Mouse (Mus musculus) CH12.LX (cell line): ENCODE data around the gene Zfp609. TPM values are rescaled to one million over a fixed set of nuclear protein-coding genes. Genes with fewer than 3 reads are reported as not detected.

Experiments
- DNase-seq: peaks from one replicate; pipeline ENCODE4 v3.0.0-alpha.2; 2013; ENCODE audit errors: extremely low read depth
- H3K27ac ChIP-seq: 2 replicates; pipeline ENCODE4 v1.5.1; 2012; ENCODE audit warnings: low read depth, mild to moderate bottlenecking, control low read depth, moderate library complexity; ENCODE audit not compliant: insufficient read depth
- H3K27me3 ChIP-seq: replicated peaks from 2 replicates; pipeline ENCODE3; 2012; ENCODE audit warnings: inconsistent platforms
- H3K36me3 ChIP-seq, 2 experiments: replicated peaks in 1 of 2; 2 replicates each; pipeline versions ENCODE3 to v1.6.1; 2012; ENCODE audit warnings: inconsistent platforms in 1 of 2, low read length in 1 of 2, mild to moderate bottlenecking in 1 of 2, mixed read lengths in 1 of 2, moderate library complexity in 1 of 2; ENCODE audit not compliant: control insufficient read depth in 1 of 2, insufficient read depth in 1 of 2
- H3K4me1 ChIP-seq, 2 experiments: 2 replicates each; pipeline ENCODE4 v1.6.1; 2012; ENCODE audit warnings: inconsistent platforms in 1 of 2, moderate library complexity in 1 of 2; ENCODE audit not compliant: insufficient read depth in 2 of 2, control insufficient read depth in 1 of 2
- H3K4me2 ChIP-seq: 2 replicates; pipeline ENCODE4 v1.6.1; 2012; ENCODE audit warnings: low read depth, mild to moderate bottlenecking, control low read depth; ENCODE audit not compliant: poor library complexity, insufficient read depth, severe bottlenecking
- H3K4me3 ChIP-seq, 3 experiments: fragments of 150-350 bp in 1 of 3; sonication (generic) in 1 of 3; replicated peaks in 1 of 3; 2 replicates each; pipeline versions ENCODE3 to v1.5.1; 2011 to 2012; ENCODE audit warnings: low read depth in 2 of 3, low read length in 2 of 3, mild to moderate bottlenecking in 2 of 3, moderate library complexity in 2 of 3, control low read depth in 1 of 3, improper control_type of control experiment in 1 of 3, inconsistent platforms in 1 of 3, mixed read lengths in 1 of 3; ENCODE audit not compliant: poor library complexity in 1 of 3
- H3K79me2 ChIP-seq: replicated peaks from 2 replicates; pipeline ENCODE4 v1.6.1; 2012; ENCODE audit warnings: mild to moderate bottlenecking, moderate library complexity; ENCODE audit not compliant: control insufficient read depth, poor library complexity, insufficient read depth, severe bottlenecking; ENCODE audit errors: extremely low read depth
- H3K9ac ChIP-seq: 2 replicates; pipeline ENCODE4 v1.6.1; 2012; ENCODE audit warnings: low read depth, mild to moderate bottlenecking, control low read depth, moderate library complexity; ENCODE audit not compliant: insufficient read depth
- H3K9me3 ChIP-seq: replicated peaks from 2 replicates; pipeline ENCODE3; 2012; ENCODE audit warnings: low read length, inconsistent platforms, mixed read lengths
- CHD2 ChIP-seq: IDR thresholded peaks from 2 replicates; pipeline ENCODE4 v1.6.1; 2011; ENCODE audit warnings: low read length, improper control_type of control experiment
- CTCF ChIP-seq, 2 experiments: IDR thresholded peaks in 1 of 2; conservative IDR thresholded peaks in 1 of 2; 2 replicates each; pipeline ENCODE4 v1.5.1; 2011 to 2012; ENCODE audit warnings: low read depth in 2 of 2, low read length in 2 of 2, improper control_type of control experiment in 1 of 2, inconsistent platforms in 1 of 2, mild to moderate bottlenecking in 1 of 2, moderate library complexity in 1 of 2
- ELF1 ChIP-seq: IDR thresholded peaks from 2 replicates; pipeline ENCODE4 v1.6.1; 2014; ENCODE audit warnings: low read depth, mild to moderate bottlenecking, inconsistent platforms, low read length, improper control_type of control experiment
- KAT2A ChIP-seq: IDR thresholded peaks from 2 replicates; pipeline ENCODE4 v1.6.1; 2012; ENCODE audit warnings: low read length, improper control_type of control experiment, inconsistent platforms; ENCODE audit not compliant: insufficient replicate concordance
- MAX ChIP-seq: IDR thresholded peaks from 2 replicates; pipeline ENCODE4 v1.6.1; 2011; ENCODE audit warnings: low read length, improper control_type of control experiment
- MYC ChIP-seq: IDR thresholded peaks from 2 replicates; pipeline ENCODE4 v1.6.1; 2011; ENCODE audit warnings: low read depth, mild to moderate bottlenecking, improper control_type of control experiment, low read length
- NRF1 ChIP-seq: IDR thresholded peaks from 2 replicates; pipeline ENCODE4 v1.6.1; 2014; ENCODE audit warnings: low read depth, mild to moderate bottlenecking, inconsistent platforms, low read length, improper control_type of control experiment, moderate library complexity
- RAD21 ChIP-seq: IDR thresholded peaks from 2 replicates; pipeline ENCODE4 v1.6.1; 2011; ENCODE audit warnings: low read depth, mild to moderate bottlenecking, low read length, improper control_type of control experiment, moderate library complexity
- RCOR1 ChIP-seq: conservative IDR thresholded peaks from 2 replicates; pipeline ENCODE4 v1.6.1; 2012; ENCODE audit warnings: low read depth, mild to moderate bottlenecking, inconsistent platforms, low read length, improper control_type of control experiment
- SIN3A ChIP-seq: IDR thresholded peaks from 2 replicates; pipeline ENCODE4 v1.6.1; 2012; ENCODE audit warnings: low read length, improper control_type of control experiment, inconsistent platforms
- TBP ChIP-seq: conservative IDR thresholded peaks from 2 replicates; pipeline ENCODE4 v1.6.1; 2011; ENCODE audit warnings: low read depth, low read length, improper control_type of control experiment
- TCF12 ChIP-seq: IDR thresholded peaks from 2 replicates; pipeline ENCODE4 v1.6.1; 2014; ENCODE audit warnings: low read depth, mild to moderate bottlenecking, inconsistent platforms, low read length, improper control_type of control experiment
- UBTF ChIP-seq: IDR thresholded peaks from 2 replicates; pipeline ENCODE4 v1.6.1; 2012; ENCODE audit warnings: low read depth, mild to moderate bottlenecking, inconsistent platforms, low read length, improper control_type of control experiment, moderate library complexity
- USF2 ChIP-seq: conservative IDR thresholded peaks from 2 replicates; pipeline ENCODE4 v1.6.1; 2011; ENCODE audit warnings: low read depth, low read length, improper control_type of control experiment
- ZC3H11A ChIP-seq: IDR thresholded peaks from 2 replicates; pipeline ENCODE4 v1.6.1; 2012; ENCODE audit warnings: low read depth, mild to moderate bottlenecking, inconsistent platforms, low read length, improper control_type of control experiment
- ZKSCAN1 ChIP-seq: IDR thresholded peaks from 2 replicates; pipeline ENCODE4 v1.6.1; 2012; ENCODE audit warnings: low read depth, inconsistent platforms, low read length, improper control_type of control experiment, borderline replicate concordance
- ZNF384 ChIP-seq: IDR thresholded peaks from 2 replicates; pipeline ENCODE4 v1.6.1; 2012; ENCODE audit warnings: low read depth, low read length, improper control_type of control experiment, inconsistent platforms
- dilution Hi-C: fragments of 300-500 bp; cut with MboI; formaldehyde crosslinking; loops from 2 replicates; pipeline ENCODE4 v1.14.3; 2020; ENCODE audit warnings: low sequenced_read_pairs; ENCODE audit not compliant: extremely low pct_unique_long_range_greater_than_20kb, extremely low pct_ligation_motif_present
- in situ Hi-C: fragments of 300-500 bp; cut with MboI; formaldehyde crosslinking; loops from 3 replicates; pipeline ENCODE4 v1.14.3; 2019; ENCODE audit warnings: low sequenced_read_pairs, low pct_ligation_motif_present, low pct_unique_long_range_greater_than_20kb, mixed read lengths
- polyA plus RNA-seq: library from polyadenylated mRNA; unstranded; fragments of >175 nt; gene quantifications from 2 replicates; pipeline ENCODE4 v1.2.1, GENCODE M21; 2012; ENCODE audit warnings: low read depth; ENCODE audit not compliant: insufficient read length
- total RNA-seq, 2 experiments: library from RNA; depleted of rRNA; stranded (reverse); fragments of 300-350 nt in 1 of 2; fragments of >200 nt in 1 of 2; gene quantifications; 2 replicates each; pipeline ENCODE4 v1.2.3; 2012 to 2014

Gene Zfp609
- total and polyA plus RNA-seq, 3 experiments = 1.2 to 15.4 (median 3.2) TPM

DNA sequence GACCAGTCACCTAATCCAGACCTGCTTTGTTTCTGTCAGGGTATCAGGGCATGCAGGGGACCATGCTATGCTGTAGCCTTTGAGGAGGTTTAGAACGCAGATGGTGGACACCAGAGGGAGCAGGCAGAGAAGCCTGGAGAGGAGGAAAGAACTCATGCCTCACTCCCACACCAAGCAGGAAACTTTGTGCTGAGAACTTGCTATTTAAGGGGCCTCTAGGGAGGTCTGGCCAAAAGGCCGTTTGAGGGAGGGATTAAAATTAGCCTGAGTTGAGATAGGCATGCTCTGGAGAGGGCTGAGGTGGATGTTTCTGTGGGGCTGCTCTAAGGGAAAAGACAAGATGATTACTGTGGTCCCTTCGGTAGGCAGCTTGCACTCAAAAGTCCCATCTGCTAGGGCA lies 181.4 kb downstream of the Zfp609 start:
- H3K27me3 ChIP-seq = no peaks in the 10 kb centered on the region

DNA sequence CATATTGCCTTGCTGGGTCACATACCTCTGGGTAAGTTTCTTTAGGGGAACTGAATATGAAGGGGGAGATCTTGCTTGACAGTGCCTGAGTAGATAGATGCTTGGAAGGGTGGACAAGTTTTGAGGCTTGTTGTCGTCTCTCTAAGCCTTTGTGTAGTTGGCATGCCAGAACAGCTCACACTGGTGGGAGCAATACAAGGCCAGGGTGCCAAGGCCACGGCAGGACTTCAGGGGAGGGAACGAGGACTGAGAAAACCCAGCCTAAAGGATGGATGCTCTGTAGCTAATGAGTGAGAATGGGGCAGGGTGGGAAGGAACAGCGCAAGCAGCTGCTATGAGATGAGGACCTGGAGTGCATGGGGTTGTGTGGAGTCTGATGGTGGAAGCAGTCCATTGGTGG lies 182.4 kb downstream of the Zfp609 start:
- dilution Hi-C loops (no loop called here), in situ Hi-C loops (no loop called here)
- Histone ChIP-seq H3K79me2 (no peaks in the 10 kb centered on the region), H3K9me3 (no peaks in the 10 kb centered on the region), H3K9ac (no peak overlapping the region), H3K4me1 (peaks cover 0 to 8% of the 10 kb centered on the region in 2 experiments; a peak in 2 of 4 replicates), H3K36me3 (no peaks in the 10 kb centered on the region), H3K27ac (no peak overlapping the region), H3K4me3 (no peak overlapping the region), H3K4me2 (no peak overlapping the region), H3K27me3 (no peaks in the 10 kb centered on the region)
- DNase-seq = no peak
- TF ChIP-seq MYC (no peak), USF2 (no peak), CHD2 (no peak), SIN3A (no peak), NRF1 (no peak), MAX (no peak), ZKSCAN1 (no peak), UBTF (no peak)

More for the DNA sequence above, 181.4 kb downstream of the Zfp609 start:
- H3K4me2 ChIP-seq = no peak overlapping the region
- no peak overlapping the region for H3K27ac ChIP-seq
- no peak overlapping the region for H3K4me3 ChIP-seq
- H3K36me3 ChIP-seq = no peaks in the 10 kb centered on the region
- H3K4me1 ChIP-seq = peaks cover 0 to 8% of the 10 kb centered on the region in 2 experiments; a peak in 2 of 4 replicates
- dilution Hi-C loops (no loop called here), in situ Hi-C loops (no loop called here)
- 0 out of 4 replicates have a peak, but pooled peaks of 1 of the 2 experiments have one; percentile 5 for TF ChIP-seq CTCF (conservative IDR thresholded peaks at IDR 0.05 in 1 of 2, IDR thresholded peaks at IDR 0.05 in 1 of 2; ENCODE audit: low read depth in 2 of 2, low read length in 2 of 2)
- no peak for TF ChIP-seq RCOR1
- H3K9ac ChIP-seq = no peak overlapping the region
- no peaks in the 10 kb centered on the region for H3K9me3 ChIP-seq
- DNase-seq = no peak
- no peaks in the 10 kb centered on the region for H3K79me2 ChIP-seq

DNA sequence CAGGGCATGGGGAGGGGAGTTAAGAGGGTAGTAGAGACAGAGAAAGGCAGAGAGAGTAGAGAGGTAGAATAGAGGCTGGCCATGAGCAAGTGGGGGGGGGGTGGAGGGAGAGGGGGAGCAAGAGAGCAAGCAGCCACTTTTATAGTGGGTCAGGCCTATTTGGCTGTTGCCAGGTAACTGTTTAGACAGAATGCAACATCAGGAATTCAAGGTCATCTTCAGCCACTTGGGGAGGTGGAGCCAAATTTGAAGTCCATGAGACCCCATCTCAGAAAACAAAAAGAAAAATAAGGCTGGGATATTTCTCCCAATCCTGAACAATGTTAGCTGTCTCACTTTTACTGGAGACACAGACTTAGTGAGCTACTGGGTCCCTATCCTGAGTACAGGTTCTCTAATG lies 184.8 kb downstream of the Zfp609 start:
- Histone ChIP-seq H3K36me3 (no peaks in the 10 kb centered on the region), H3K4me2 (no peak overlapping the region), H3K4me1 (peaks cover 0 to 8% of the 10 kb centered on the region in 2 experiments; a peak in 2 of 4 replicates), H3K27ac (no peak overlapping the region), H3K79me2 (no peaks in the 10 kb centered on the region), H3K9me3 (no peaks in the 10 kb centered on the region), H3K27me3 (no peaks in the 10 kb centered on the region), H3K9ac (no peak overlapping the region), H3K4me3 (no peak overlapping the region)
- in situ Hi-C loops (no loop called here), dilution Hi-C loops (no loop called here)
- no peak for DNase-seq
- no peak for TF ChIP-seq KAT2A
- no peak for TF ChIP-seq RAD21
- no peak for TF ChIP-seq TCF12
- TF ChIP-seq ELF1 = no peak
- no peak for TF ChIP-seq TBP
- no peak for TF ChIP-seq CTCF (conservative IDR thresholded peaks at IDR 0.05 in 1 of 2, IDR thresholded peaks at IDR 0.05 in 1 of 2; ENCODE audit: low read depth in 2 of 2, low read length in 2 of 2)
- TF ChIP-seq CHD2 = no peak
- TF ChIP-seq ZNF384 = no peak
- TF ChIP-seq MYC = no peak
- TF ChIP-seq ZC3H11A = no peak
